Comparison of ENCODE assay signal across 7 mouse cellular contexts in genomic region chr3:34080900-34081662, GRCm38 (mm10). TPM values are rescaled to one million over a fixed set of nuclear protein-coding genes. Genes with fewer than 3 reads are reported as not detected.
DNase-seq lines count a peak whose midpoint lies in the region; ATAC-seq lines count a peak whose summit lies in the region.

TSS of gene Dnajc19 (minus strand) at chr3:34081321.

- H3K9ac ChIP-seq in intestine, embryonic 15.5 days = peak within 1 kb of the TSS; percentile 79

- no peaks in the 10 kb centered on the region for H3K9me3 ChIP-seq in intestine, embryonic 15.5 days
- no peaks in the 10 kb centered on the region for H3K9me3 ChIP-seq in midbrain, embryonic 10.5 days (replicated peaks)

- peak within 1 kb of the TSS; percentile 71 for H3K27ac ChIP-seq in intestine, embryonic 15.5 days
- H3K27ac ChIP-seq in midbrain, embryonic 10.5 days (replicated peaks) = peak within 1 kb of the TSS; percentile 89

- H3K4me2 ChIP-seq in intestine, embryonic 15.5 days (replicated peaks) = peak within 1 kb of the TSS; percentile 63

- H3K27me3 ChIP-seq in intestine, embryonic 15.5 days (replicated peaks) = no peaks in the 10 kb centered on the region
- no peaks in the 10 kb centered on the region for H3K27me3 ChIP-seq in midbrain, embryonic 10.5 days (ENCODE audit: low read depth, poor library complexity, severe bottlenecking)

- H3K4me3 ChIP-seq in intestine, embryonic 15.5 days (replicated peaks) = peak within 1 kb of the TSS; percentile 72
- H3K4me3 ChIP-seq in midbrain, embryonic 10.5 days = peak within 1 kb of the TSS; percentile 83

- DNase-seq in adrenal gland, adult 2 months = peak; percentile 96
- DNase-seq in embryo, embryonic 11.5 days (ENCODE audit: low read depth, low spot score) = peak; percentile 86
- peak; percentile 87 to 91 for DNase-seq in gastrocnemius, postnatal 36 days
- DNase-seq in left cerebral cortex, postnatal 25 days (ENCODE audit: low spot score in 2 of 2) = peak; percentile 97
- DNase-seq in midbrain, embryonic 10.5 days (ENCODE audit: low spot score) = peak; percentile 92
- DNase-seq in right cerebral cortex, postnatal 4 days = peak; percentile 87

- H3K4me1 ChIP-seq in intestine, embryonic 15.5 days (replicated peaks) = peaks cover 4% of the 10 kb centered on the region; the same call in 1 of the 2 replicates
- H3K4me1 ChIP-seq in midbrain, embryonic 10.5 days = peaks cover 22% of the 10 kb centered on the region

- intact Hi-C loops in gastrocnemius, postnatal 36 days (cut with DNase I) = loop anchor here (10.0 kb wide), 1 partner anchor 276 kb away; no protein-coding TSS in a partner anchor
- intact Hi-C loops in left cerebral cortex, postnatal 25 days (cut with DNase I) = loop anchor here (1.0 to 5.0 kb wide), 4 partner anchors 61 to 124 kb away; no protein-coding TSS in a partner anchor

- peak; percentile 97 for ATAC-seq in intestine, embryonic 15.5 days

- under 1% methylated on average over 50 of the region's 50 CpGs for WGBS in intestine, embryonic 15.5 days
- WGBS in midbrain, embryonic 10.5 days = under 1% methylated on average over 50 of the region's 50 CpGs

- H3K36me3 ChIP-seq in intestine, embryonic 15.5 days = no peaks in the 10 kb centered on the region; the same call in 1 of the 2 replicates
- peaks cover 26% of the 10 kb centered on the region for H3K36me3 ChIP-seq in midbrain, embryonic 10.5 days

RNA-seq across cellular contexts. Expression of gene Dnajc19, which starts in this region (rescaled TPM):
- total RNA-seq in adrenal gland, adult 2 months (2021) = 10 to 100 TPM; 88.8 to 92.7 TPM
- polyA plus RNA-seq in adrenal gland, adult 2 months (2012; rRNA removed) = 70.1 and 83.0 TPM in 2 replicates
- total RNA-seq in gastrocnemius, postnatal 36 days (2021) = 100 to 1,000 TPM; 105 to 127 TPM
- 192 and 197 TPM in 2 replicates for polyA plus RNA-seq in intestine, embryonic 15.5 days (2015; fragmentation: Nextera tagmentation; extraction: Ambion mirVana)
- total RNA-seq in left cerebral cortex, postnatal 25 days (2021) = 10 to 100 TPM; 41.2 to 50.9 TPM
- polyA plus RNA-seq in midbrain, embryonic 10.5 days (2016; fragmentation: Nextera tagmentation; extraction: Ambion mirVana) = 189 and 196 TPM in 2 replicates

Comparison
In these comparisons a context has a peak if more than half of its experiments do, and no peak if none do; other contexts are left out.
1. Peak in every context shown above with its lines: DNase-seq, ATAC-seq, H3K4me3 ChIP-seq and H3K27ac ChIP-seq.